Comparison of ENCODE assay signal across 17 mouse cellular contexts in genomic region chr12:91637136-91637909, GRCm38 (mm10). TPM values are rescaled to one million over a fixed set of nuclear protein-coding genes. Genes with fewer than 3 reads are reported as not detected.
DNase-seq lines count a peak whose midpoint lies in the region; ATAC-seq lines count a peak whose summit lies in the region.
"Had no signal": no experiment of that assay in that cellular context is flagged by ENCODE, and none has a peak within 500 bp of the region (broad histone marks: within the 10 kb centered on the region; RNA-seq: fewer than 3 reads in every experiment).

No protein-coding gene starts in this region.

- H3K9me3 ChIP-seq in limb, embryonic 13.5 days = no peaks in the 10 kb centered on the region
- no peaks in the 10 kb centered on the region for H3K9me3 ChIP-seq in limb, embryonic 10.5 days (replicated peaks)
- H3K9me3 ChIP-seq: embryonic facial prominence, embryonic 13.5 days; midbrain, embryonic 15.5 days had no signal

- ATAC-seq in limb, embryonic 13.5 days (ENCODE audit: low FRiP score, low read depth) = peak; percentile 6; the same call in 1 of the 2 replicates
- ATAC-seq: inflammation-experienced regulatory T-cells, adult 6 months; midbrain, embryonic 15.5 days had no signal

- no peak overlapping the region for H3K9ac ChIP-seq in limb, embryonic 13.5 days
- H3K9ac ChIP-seq: embryonic facial prominence, embryonic 13.5 days; forebrain, postnatal 0 days; hindbrain, embryonic 12.5 days; lung, embryonic 14.5 days; midbrain, embryonic 15.5 days had no signal

- no peak overlapping the region for H3K4me2 ChIP-seq in limb, embryonic 13.5 days (replicated peaks)
- H3K4me2 ChIP-seq: embryonic facial prominence, embryonic 13.5 days; hindbrain, embryonic 12.5 days; lung, embryonic 14.5 days; midbrain, embryonic 15.5 days had no signal

- H3K4me3 ChIP-seq in limb, embryonic 13.5 days = no peak overlapping the region
- H3K4me3 ChIP-seq in limb, embryonic 10.5 days = no peak overlapping the region
- H3K4me3 ChIP-seq: embryonic facial prominence, embryonic 13.5 days; hindbrain, embryonic 12.5 days; midbrain, embryonic 15.5 days had no signal

- H3K27ac ChIP-seq in limb, embryonic 13.5 days = no peak overlapping the region
- no peak overlapping the region for H3K27ac ChIP-seq in limb, embryonic 10.5 days
- H3K27ac ChIP-seq: embryonic facial prominence, embryonic 13.5 days; hindbrain, embryonic 12.5 days; midbrain, embryonic 15.5 days had no signal

- H3K36me3 ChIP-seq in limb, embryonic 13.5 days = 0 out of 2 replicates have a peak, but pooled peaks cover 4% of the 10 kb centered on the region
- H3K36me3 ChIP-seq in limb, embryonic 10.5 days = no peaks in the 10 kb centered on the region
- H3K36me3 ChIP-seq: embryonic facial prominence, embryonic 13.5 days; hindbrain, embryonic 12.5 days; midbrain, embryonic 15.5 days had no signal

- peaks cover 12% of the 10 kb centered on the region; the same call in 1 of the 2 replicates for H3K4me1 ChIP-seq in limb, embryonic 13.5 days
- peaks cover 18% of the 10 kb centered on the region for H3K4me1 ChIP-seq in limb, embryonic 10.5 days

- no peaks in the 10 kb centered on the region for H3K27me3 ChIP-seq in limb, embryonic 13.5 days
- H3K27me3 ChIP-seq in limb, embryonic 10.5 days (ENCODE audit: low read depth, poor library complexity, severe bottlenecking) = peaks cover 10% of the 10 kb centered on the region; the same call in 1 of the 2 replicates
- H3K27me3 ChIP-seq: embryonic facial prominence, embryonic 13.5 days; hindbrain, embryonic 12.5 days; midbrain, embryonic 15.5 days had no signal

- no peak for DNase-seq in limb, embryonic 10.5 days (ENCODE audit: low spot score)
- DNase-seq in kidney, adult 9 months = peak; percentile 45
- DNase-seq in kidney, postnatal 25 days = peak; percentile 24 to 48
- peak; percentile 44 for DNase-seq in retina, postnatal 1 day
- DNase-seq in heart, adult 9 months (ENCODE audit: low spot score in 2 of 2) = no peak
- DNase-seq in right cerebral cortex, adult 2 months (ENCODE audit: low spot score in 2 of 2) = no peak
- DNase-seq: cerebellum, adult 8-10 months; layer of hippocampus, postnatal 36 days; lung, postnatal 4 days; thymus, adult 2 months had no signal

- 52% methylated on average over 12 of the region's 12 CpGs for WGBS in limb, embryonic 13.5 days
- WGBS in limb, embryonic 10.5 days = 75% methylated on average over 12 of the region's 12 CpGs

RNA-seq across cellular contexts. Expression of gene Gtf2a1, which starts 47.0 kb away (rescaled TPM):
- 47.6 and 50.4 TPM in 2 replicates for polyA plus RNA-seq in limb, embryonic 13.5 days (2015; fragmentation: Nextera tagmentation; extraction: Ambion mirVana)
- 48.6 and 62.4 TPM in 2 replicates for polyA plus RNA-seq in limb, embryonic 10.5 days (2016; fragmentation: Nextera tagmentation; extraction: Ambion mirVana)

Comparison
In these comparisons a context has a peak if more than half of its experiments do, and no peak if none do; other contexts are left out.
1. DNase-seq: peak in kidney, adult 9 months (single experiment), kidney, postnatal 25 days (2 of 2) and retina, postnatal 1 day (single experiment); none in limb, embryonic 10.5 days (single experiment), heart, adult 9 months (0 of 2) and right cerebral cortex, adult 2 months (0 of 2).